Mouse (Mus musculus) C2C12 (cell line): ENCODE measurements around the gene Sec22c. TPM values are rescaled to one million over a fixed set of nuclear protein-coding genes. Genes with fewer than 3 reads are reported as not detected.
A peak's percentile ranks its signal among the peaks of the same experiment; 100 is the strongest.

ENCODE experiments used
- H3K27me3 ChIP-seq: one replicate; pipeline ENCODE4 v1.6.1; 2011; ENCODE audit not compliant: control insufficient read depth, insufficient read depth, insufficient read length
- H3K36me3 ChIP-seq: one replicate; pipeline ENCODE4 v1.6.1; 2011; ENCODE audit not compliant: control insufficient read depth, insufficient read depth
- H3K4me3 ChIP-seq: one replicate; pipeline ENCODE4 v1.5.1; 2011; ENCODE audit warnings: mild to moderate bottlenecking, control low read depth; ENCODE audit not compliant: poor library complexity, insufficient read depth, severe bottlenecking
- H3K79me2 ChIP-seq: one replicate; pipeline ENCODE4 v1.6.1; 2011; ENCODE audit not compliant: control insufficient read depth, insufficient read depth
- H3K79me3 ChIP-seq: one replicate; pipeline ENCODE4 v1.6.1; 2011; ENCODE audit warnings: low read depth, control low read depth
- H3ac ChIP-seq: one replicate; pipeline ENCODE3; 2011; ENCODE audit warnings: low read depth; ENCODE audit not compliant: control insufficient read depth, insufficient read length
- CEBPB ChIP-seq: IDR thresholded peaks from one replicate; pipeline ENCODE4 v1.6.1; 2011; ENCODE audit warnings: low read depth, mild to moderate bottlenecking, control low read depth, moderate library complexity
- CTCF ChIP-seq: IDR thresholded peaks from one replicate; pipeline ENCODE4 v1.5.1; 2011; ENCODE audit not compliant: control insufficient read depth, insufficient read depth, insufficient read length
- FOSL1 ChIP-seq: IDR thresholded peaks from one replicate; pipeline ENCODE4 v1.8.0; 2011; ENCODE audit warnings: mild to moderate bottlenecking, low read length; ENCODE audit not compliant: poor library complexity, insufficient read depth, severe bottlenecking
- MAX ChIP-seq: IDR thresholded peaks from one replicate; pipeline ENCODE4 v1.6.1; 2011; ENCODE audit warnings: mild to moderate bottlenecking, control low read depth
- MYOD1 ChIP-seq: IDR thresholded peaks from one replicate; pipeline ENCODE4 v1.6.1; 2011; ENCODE audit warnings: low read depth; ENCODE audit not compliant: control insufficient read depth, insufficient read length
- MYOG ChIP-seq: IDR thresholded peaks from one replicate; pipeline ENCODE4 v1.6.1; 2011; ENCODE audit not compliant: control insufficient read depth, insufficient read length; ENCODE audit errors: extremely low read depth
- USF1 ChIP-seq: IDR thresholded peaks from one replicate; pipeline ENCODE4 v1.6.1; 2011; ENCODE audit warnings: low read depth, mild to moderate bottlenecking, control low read depth, moderate library complexity
- polyA plus RNA-seq: library from polyadenylated mRNA; unstranded; fragments of >200 nt; fragmentation: generic; extraction: Trizol; gene quantifications from one replicate; pipeline ENCODE4 v1.2.1, GENCODE M21; 2012; ENCODE audit warnings: missing spikeins

Gene Sec22c
- polyA plus RNA-seq, 1 experiment: 8.0 TPM

- Histone ChIP-seq H3K4me3 (no peak overlapping the region), H3K27me3 (peaks cover 18% of the 10 kb centered on the region), H3K36me3 (no peaks in the 10 kb centered on the region), H3ac (no peak overlapping the region), H3K79me2 (no peaks in the 10 kb centered on the region), H3K79me3 (no peaks in the 10 kb centered on the region)
- TF ChIP-seq USF1 (no peak), FOSL1 (no peak), MAX (no peak), MYOD1 (no peak), CEBPB (no peak), MYOG (no peak), CTCF (no peak)
Measured at GRCm38 (mm10) chr9:121653668-121654067, 51.6 kb downstream of the Sec22c start.

- Histone ChIP-seq H3K36me3 (no peaks in the 10 kb centered on the region), H3K79me2 (no peaks in the 10 kb centered on the region), H3K4me3 (no peak overlapping the region), H3ac (no peak overlapping the region), H3K27me3 (peaks cover 44% of the 10 kb centered on the region), H3K79me3 (no peaks in the 10 kb centered on the region)
- TF ChIP-seq MYOG (no peak), MYOD1 (no peak), CEBPB (no peak), CTCF (no peak), MAX (no peak), FOSL1 (no peak), USF1 (no peak)
Measured at GRCm38 (mm10) chr9:121647026-121647425, 58.3 kb downstream of the Sec22c start.

GRCm38 (mm10) chr9:121644855-121645254, 60.4 kb downstream of the Sec22c start:
- no peaks in the 10 kb centered on the region for H3K36me3 ChIP-seq

GRCm38 (mm10) chr9:121642401-121643181, 62.7 kb downstream of the Sec22c start, which contains the start of gene Vipr1:
TSS of gene Vipr1 (plus strand) at chr9:121642716.
- Histone ChIP-seq H3K4me3 (no peak within 1 kb of the TSS), H3K79me3 (no peaks in the 10 kb centered on the region), H3K79me2 (no peaks in the 10 kb centered on the region), H3K36me3 (no peaks in the 10 kb centered on the region), H3ac (no peak within 1 kb of the TSS), H3K27me3 (peaks cover 63% of the 10 kb centered on the region)
- TF ChIP-seq FOSL1 (no peak), MAX (no peak), USF1 (no peak), CEBPB (no peak), MYOD1 (no peak), CTCF (no peak), MYOG (no peak)

More at GRCm38 (mm10) chr9:121644855-121645254, 60.4 kb downstream of the Sec22c start:
- no peaks in the 10 kb centered on the region for H3K79me2 ChIP-seq
- H3K4me3 ChIP-seq: no peak overlapping the region
- H3ac ChIP-seq: no peak overlapping the region
- H3K27me3 ChIP-seq: peaks cover 64% of the 10 kb centered on the region
- no peaks in the 10 kb centered on the region for H3K79me3 ChIP-seq
- TF ChIP-seq CEBPB (no peak), MYOD1 (no peak), FOSL1 (no peak), MYOG (no peak), CTCF (no peak), MAX (no peak), USF1 (no peak)

GRCm38 (mm10) chr9:121642001-121642400, 63.3 kb downstream of the Sec22c start, which contains the start of gene Lyzl4:
TSS of gene Lyzl4 (minus strand) at chr9:121642096.
- H3ac ChIP-seq: no peak within 1 kb of the TSS
- no peak within 1 kb of the TSS for H3K4me3 ChIP-seq
- H3K36me3 ChIP-seq: no peaks in the 10 kb centered on the region
- no peak for TF ChIP-seq MYOD1
- peak; percentile 80 for TF ChIP-seq CTCF
- TF ChIP-seq CEBPB: no peak
- TF ChIP-seq MYOG: no peak
- no peak for TF ChIP-seq FOSL1
- TF ChIP-seq MAX: no peak
- TF ChIP-seq USF1: no peak
- no peaks in the 10 kb centered on the region for H3K79me2 ChIP-seq
- peaks cover 57% of the 10 kb centered on the region for H3K27me3 ChIP-seq
- H3K79me3 ChIP-seq: no peaks in the 10 kb centered on the region
